Mouse (Mus musculus): ENCODE data around the gene Ptprt. TPM values are rescaled to one million over a fixed set of nuclear protein-coding genes. Genes with fewer than 3 reads are reported as not detected.

Ptprt gene
- polyA plus RNA-seq, 1 experiment from 2014 or later: 0.99 TPM

DNA sequence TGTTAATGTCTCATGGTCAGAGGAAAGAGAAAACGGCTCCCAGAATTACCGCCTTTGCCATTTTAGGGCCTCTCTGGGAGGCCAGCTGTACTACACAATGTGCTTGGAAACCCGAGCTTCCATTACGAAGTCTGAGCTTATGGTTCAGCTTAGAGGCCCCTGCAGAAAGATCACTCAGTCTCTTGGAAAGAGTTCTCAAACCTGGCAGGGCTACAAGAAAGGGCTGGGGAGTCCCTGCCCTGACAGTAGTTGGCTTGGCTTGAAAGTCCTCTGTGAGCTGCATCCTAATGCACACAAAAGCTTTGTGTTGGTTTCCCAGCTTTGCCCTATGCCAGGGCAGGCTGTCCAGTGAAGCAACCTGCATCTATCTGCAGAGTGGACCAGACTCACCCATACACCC lies 269.1 kb downstream of the Ptprt start:
- no peak overlapping the region for H3K4me2 ChIP-seq (replicated peaks)
- H3K9ac ChIP-seq: no peak overlapping the region; the same call in 1 of the 2 replicates
- 83% methylated on average over 4 of the region's 4 CpGs for WGBS
- no peaks in the 10 kb centered on the region for H3K27me3 ChIP-seq (replicated peaks)
- no peaks in the 10 kb centered on the region for H3K9me3 ChIP-seq
- ATAC-seq: no peak
- no peaks in the 10 kb centered on the region for H3K4me1 ChIP-seq (replicated peaks)
- H3K4me3 ChIP-seq (replicated peaks): no peak overlapping the region
- H3K27ac ChIP-seq: no peak overlapping the region
- H3K36me3 ChIP-seq: no peaks in the 10 kb centered on the region

DNA sequence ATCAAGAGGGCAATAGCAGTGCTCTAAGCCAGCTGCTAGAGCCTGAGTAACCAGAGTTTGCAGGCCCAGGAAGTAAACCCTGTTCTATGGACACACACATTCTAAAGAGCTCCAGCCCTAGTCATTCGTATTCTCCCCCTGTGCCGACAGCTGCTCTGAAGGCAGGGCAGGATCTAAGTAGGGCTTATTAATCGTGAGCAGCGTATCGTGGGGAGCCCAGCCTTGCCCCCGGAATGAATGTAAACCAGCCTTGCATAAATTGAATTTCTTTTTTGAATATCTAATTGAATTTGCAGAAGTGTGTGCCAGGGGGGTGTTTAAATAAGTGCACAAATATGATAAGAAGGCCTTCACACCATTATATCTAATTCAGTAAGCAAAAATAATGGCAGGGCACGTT lies 283.6 kb downstream of the Ptprt start:
- H3K4me1 ChIP-seq (replicated peaks): no peaks in the 10 kb centered on the region
- H3K4me2 ChIP-seq (replicated peaks): no peak overlapping the region
- WGBS: 76% methylated on average over 7 of the region's 7 CpGs
- no peak overlapping the region for H3K9ac ChIP-seq
- no peaks in the 10 kb centered on the region for H3K36me3 ChIP-seq
- no peaks in the 10 kb centered on the region for H3K9me3 ChIP-seq
- ATAC-seq: no peak
- no peak overlapping the region for H3K27ac ChIP-seq
- no peaks in the 10 kb centered on the region for H3K27me3 ChIP-seq (replicated peaks)
- no peak overlapping the region for H3K4me3 ChIP-seq (replicated peaks)

DNA sequence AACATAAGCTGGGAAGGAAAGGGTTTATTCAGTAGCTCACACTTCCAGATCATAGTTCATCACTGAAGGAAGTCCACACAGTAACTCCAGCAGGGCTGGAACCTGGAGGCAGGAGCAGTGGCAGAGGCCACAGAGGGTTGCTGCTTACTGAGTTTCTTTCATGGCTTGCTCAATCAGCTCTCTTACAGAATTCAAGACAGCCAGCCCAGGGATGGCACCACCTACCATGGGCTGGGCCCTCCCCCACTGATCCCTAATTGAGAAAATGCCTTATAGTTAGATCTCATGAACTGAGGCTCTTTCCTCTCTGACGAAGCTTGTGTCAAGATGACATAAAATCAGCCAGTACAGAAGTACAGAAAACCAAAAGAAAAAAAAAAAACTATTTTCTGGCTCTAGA lies 311.9 kb downstream of the Ptprt start:
- Histone ChIP-seq H3K4me3 (replicated peaks) (no peak overlapping the region), H3K4me1 (replicated peaks) (no peaks in the 10 kb centered on the region), H3K9ac (no peak overlapping the region), H3K4me2 (replicated peaks) (no peak overlapping the region), H3K27me3 (replicated peaks) (no peaks in the 10 kb centered on the region), H3K27ac (no peak overlapping the region), H3K9me3 (no peaks in the 10 kb centered on the region), H3K36me3 (no peaks in the 10 kb centered on the region)
- 65% methylated on average over 1 of the region's 1 CpGs for WGBS
- ATAC-seq: no peak

DNA sequence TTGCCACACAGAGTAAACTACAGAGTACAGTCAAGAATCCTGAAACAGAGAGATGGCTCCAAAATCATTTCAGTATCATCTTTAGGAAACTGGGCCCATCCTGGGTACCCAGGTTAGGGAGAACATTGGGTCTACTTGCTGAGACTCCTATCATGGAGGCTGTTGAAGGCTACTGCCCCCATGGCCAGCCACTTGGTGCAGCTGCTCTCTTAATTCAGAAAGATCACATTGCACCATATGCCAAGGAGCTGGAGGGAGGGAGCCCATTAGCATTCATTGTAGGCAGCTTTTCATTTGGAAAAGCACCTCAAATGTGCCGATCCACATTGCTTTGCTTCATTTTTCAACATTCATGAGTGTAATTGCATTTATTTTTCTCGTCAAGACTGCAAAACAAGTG lies 319.1 kb downstream of the Ptprt start:
- Histone ChIP-seq H3K36me3 (no peaks in the 10 kb centered on the region), H3K27me3 (replicated peaks) (no peaks in the 10 kb centered on the region), H3K4me2 (replicated peaks) (no peak overlapping the region), H3K9me3 (no peaks in the 10 kb centered on the region), H3K4me1 (replicated peaks) (no peaks in the 10 kb centered on the region), H3K27ac (no peak overlapping the region), H3K4me3 (replicated peaks) (no peak overlapping the region), H3K9ac (no peak overlapping the region)
- WGBS: 72% methylated on average over 2 of the region's 2 CpGs
- no peak for ATAC-seq

DNA sequence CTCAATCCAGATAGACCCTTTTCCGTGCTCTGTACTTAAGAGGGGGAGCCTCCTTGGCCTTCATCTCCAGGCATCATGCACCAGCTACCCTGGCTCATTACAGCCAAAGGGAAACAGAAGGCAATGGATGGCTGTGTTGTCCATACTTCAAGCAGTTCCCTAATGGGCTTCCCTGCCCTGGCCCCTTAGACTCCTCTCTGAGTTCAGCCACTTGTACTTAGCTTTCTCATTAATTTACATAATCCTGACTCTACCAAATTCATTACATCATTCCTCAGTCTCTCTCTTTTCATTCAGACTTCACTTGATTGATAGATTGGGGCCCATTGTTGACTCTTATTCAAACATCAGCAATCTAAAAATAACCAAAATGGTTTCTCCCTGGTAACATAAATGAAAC lies 320.7 kb downstream of the Ptprt start:
- H3K9ac ChIP-seq: no peak overlapping the region
- ATAC-seq: no peak
- no peak overlapping the region for H3K27ac ChIP-seq
- no peaks in the 10 kb centered on the region for H3K9me3 ChIP-seq
- 63% methylated on average over 1 of the region's 1 CpGs for whole genome bisulfite sequencing
- H3K4me1 ChIP-seq (replicated peaks): no peaks in the 10 kb centered on the region
- no peak overlapping the region for H3K4me2 ChIP-seq (replicated peaks)
- no peaks in the 10 kb centered on the region for H3K27me3 ChIP-seq (replicated peaks)
- H3K36me3 ChIP-seq: no peaks in the 10 kb centered on the region
- no peak overlapping the region for H3K4me3 ChIP-seq (replicated peaks)

DNA sequence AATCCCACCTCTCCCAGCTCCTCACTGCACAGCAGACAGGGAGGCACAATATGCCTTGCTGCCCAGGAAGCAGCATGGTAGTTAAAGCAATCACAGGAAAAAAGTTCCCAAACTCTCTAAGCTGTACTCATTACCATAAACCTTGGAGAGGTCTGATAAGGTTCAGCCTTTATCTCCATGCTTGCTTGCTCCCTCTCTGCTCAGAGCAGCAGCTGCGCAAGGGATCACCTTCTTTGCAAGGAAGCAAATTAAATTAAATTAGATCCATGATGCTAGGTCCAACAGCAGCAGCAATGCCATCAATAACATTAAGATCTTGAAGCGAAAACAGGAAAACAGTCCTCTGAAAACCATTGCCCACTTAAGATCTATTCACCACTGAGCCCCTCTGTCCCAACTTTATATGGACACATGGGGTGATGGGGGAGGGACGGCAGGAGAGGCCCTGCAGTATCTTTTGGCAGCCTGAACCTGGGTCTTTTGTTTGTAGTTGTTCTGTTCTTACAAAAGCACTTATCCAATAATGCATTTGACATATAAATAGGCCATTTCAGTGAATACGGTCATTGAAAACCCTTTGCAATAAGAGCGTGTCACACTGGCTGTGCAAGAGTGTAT lies 328.8 kb downstream of the Ptprt start:
- WGBS: 77% methylated on average over 5 of the region's 5 CpGs
- Histone ChIP-seq H3K4me1 (replicated peaks) (no peaks in the 10 kb centered on the region), H3K27ac (no peak overlapping the region), H3K27me3 (replicated peaks) (no peaks in the 10 kb centered on the region), H3K4me2 (replicated peaks) (no peak overlapping the region), H3K9me3 (no peaks in the 10 kb centered on the region), H3K9ac (no peak overlapping the region), H3K4me3 (replicated peaks) (no peak overlapping the region), H3K36me3 (no peaks in the 10 kb centered on the region)
- ATAC-seq: no peak

DNA sequence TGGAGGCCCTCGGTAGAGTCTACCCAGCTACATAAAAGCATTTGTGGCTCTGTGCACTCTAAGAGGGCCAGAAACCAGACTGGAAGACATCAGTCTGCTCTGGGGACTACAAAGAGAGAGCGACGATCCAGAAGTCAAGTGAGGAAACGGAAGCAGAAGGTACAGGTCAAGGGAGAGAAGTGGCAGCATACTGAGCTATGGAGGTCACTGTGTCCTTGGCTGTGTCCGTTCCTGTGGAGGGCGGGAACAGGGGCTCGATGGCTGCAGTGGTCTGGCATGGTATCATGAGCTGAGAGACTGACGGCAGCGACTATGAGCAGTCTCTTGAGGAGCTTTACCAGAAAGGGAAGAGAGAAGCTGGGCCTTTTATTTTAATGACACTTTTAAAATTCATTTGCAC lies 331.5 kb downstream of the Ptprt start:
- H3K27me3 ChIP-seq (replicated peaks): no peaks in the 10 kb centered on the region
- no peak overlapping the region for H3K4me3 ChIP-seq (replicated peaks)
- H3K36me3 ChIP-seq: no peaks in the 10 kb centered on the region
- no peak overlapping the region for H3K27ac ChIP-seq
- H3K4me1 ChIP-seq (replicated peaks): no peaks in the 10 kb centered on the region
- no peak for ATAC-seq
- H3K4me2 ChIP-seq (replicated peaks): no peak overlapping the region
- no peak overlapping the region for H3K9ac ChIP-seq
- 89% methylated on average over 9 of the region's 9 CpGs for WGBS
- no peaks in the 10 kb centered on the region for H3K9me3 ChIP-seq

DNA sequence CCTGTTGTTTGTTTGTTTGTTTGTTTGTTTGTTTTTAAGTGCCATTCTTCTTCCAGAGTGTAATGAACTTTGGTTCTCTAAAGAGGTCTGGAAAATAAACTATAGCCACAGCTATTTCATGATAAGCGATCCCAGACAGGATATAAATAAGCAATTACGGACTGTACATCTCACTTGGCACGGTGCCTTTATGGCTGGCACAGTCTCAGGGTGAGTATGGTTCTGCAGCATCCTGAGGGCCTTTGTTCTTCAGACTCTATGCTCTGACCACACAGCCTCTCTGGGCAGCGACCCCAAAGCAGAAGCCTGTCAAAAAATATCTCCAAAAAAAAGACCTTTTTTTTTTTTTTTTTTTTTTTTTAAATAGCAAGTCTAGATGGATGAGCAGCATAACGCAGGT lies 338.5 kb downstream of the Ptprt start:
- no peak overlapping the region for H3K4me2 ChIP-seq (replicated peaks)
- WGBS: 70% methylated on average over 5 of the region's 5 CpGs

DNA sequence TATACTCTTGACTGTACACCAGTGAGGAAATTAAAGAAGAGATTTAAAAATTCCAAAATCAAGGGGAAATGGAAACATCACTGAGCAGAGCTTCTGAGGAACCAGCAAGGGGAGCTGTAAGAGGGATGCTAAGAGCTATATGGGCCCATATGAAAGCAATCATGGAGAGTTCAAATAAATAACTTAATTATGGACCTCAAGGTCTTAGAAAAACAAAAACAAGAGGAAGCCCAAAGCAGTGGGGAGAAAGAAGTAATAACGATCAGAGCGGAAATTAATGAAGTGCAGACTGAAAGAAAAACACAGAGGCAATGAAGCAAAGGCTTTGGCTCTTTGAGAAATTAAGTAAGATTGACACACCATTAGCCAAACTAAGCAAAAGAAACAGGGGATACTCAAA lies 353.0 kb downstream of the Ptprt start:
- no peaks in the 10 kb centered on the region for H3K27me3 ChIP-seq (replicated peaks)
- H3K9me3 ChIP-seq: no peaks in the 10 kb centered on the region
- no peak overlapping the region for H3K4me2 ChIP-seq (replicated peaks)
- H3K36me3 ChIP-seq: no peaks in the 10 kb centered on the region
- ATAC-seq: no peak
- H3K4me3 ChIP-seq (replicated peaks): no peak overlapping the region
- no peaks in the 10 kb centered on the region for H3K4me1 ChIP-seq (replicated peaks)
- 82% methylated on average over 2 of the region's 2 CpGs for WGBS
- no peak overlapping the region for H3K27ac ChIP-seq
- H3K9ac ChIP-seq: no peak overlapping the region

More for the DNA sequence above, 338.5 kb downstream of the Ptprt start:
- H3K27ac ChIP-seq: no peak overlapping the region
- H3K36me3 ChIP-seq: no peaks in the 10 kb centered on the region
- H3K9ac ChIP-seq: no peak overlapping the region
- H3K9me3 ChIP-seq: no peaks in the 10 kb centered on the region
- H3K4me3 ChIP-seq (replicated peaks): no peak overlapping the region
- no peaks in the 10 kb centered on the region for H3K4me1 ChIP-seq (replicated peaks)
- H3K27me3 ChIP-seq (replicated peaks): no peaks in the 10 kb centered on the region
- no peak for ATAC-seq

DNA sequence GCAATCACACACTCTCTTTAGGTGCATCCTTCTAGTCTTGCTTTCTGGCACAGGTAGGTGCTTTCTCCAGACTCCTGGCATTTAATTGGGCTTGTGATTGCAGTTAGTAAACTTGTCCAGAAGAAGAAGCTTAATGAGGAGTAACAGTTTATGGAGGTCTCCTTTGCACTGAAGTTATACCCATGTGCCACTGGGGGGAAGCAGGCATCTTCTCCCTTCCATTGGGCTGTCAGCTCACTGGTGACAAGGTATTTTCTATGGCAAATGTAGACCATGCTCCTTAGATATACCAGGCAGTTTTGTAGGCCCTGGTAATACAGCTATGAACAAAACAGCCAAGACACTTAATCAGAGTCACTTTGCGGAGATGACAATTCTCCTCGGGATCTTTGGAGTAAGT lies 366.9 kb downstream of the Ptprt start:
- no peak for ATAC-seq
- WGBS: 88% methylated on average over 2 of the region's 2 CpGs

DNA sequence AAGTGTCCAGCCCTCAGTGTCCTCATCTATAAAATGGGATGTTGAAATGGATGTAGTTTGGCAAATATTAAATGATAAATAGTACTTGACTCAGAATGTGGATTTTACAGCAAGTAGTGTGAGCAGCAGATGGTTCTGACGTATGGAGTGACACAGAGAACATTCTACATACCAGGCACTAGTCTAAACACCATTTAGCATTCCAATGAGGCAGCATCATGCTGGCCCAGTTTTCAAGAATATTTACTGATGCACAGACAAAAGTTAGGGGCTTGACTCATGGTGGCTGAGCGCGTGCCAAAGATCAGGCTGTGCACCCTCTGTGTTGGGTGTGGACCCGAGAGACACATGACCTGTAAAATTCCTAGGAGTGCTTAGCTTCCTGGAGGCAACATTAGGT lies 378.3 kb downstream of the Ptprt start:
- ATAC-seq: no peak
- no peak overlapping the region for H3K27ac ChIP-seq
- H3K27me3 ChIP-seq (replicated peaks): no peaks in the 10 kb centered on the region
- no peak overlapping the region for H3K4me2 ChIP-seq (replicated peaks)
- no peak overlapping the region for H3K4me3 ChIP-seq (replicated peaks)
- H3K9ac ChIP-seq: no peak overlapping the region
- no peaks in the 10 kb centered on the region for H3K4me1 ChIP-seq (replicated peaks)
- no peaks in the 10 kb centered on the region for H3K36me3 ChIP-seq
- WGBS: 73% methylated on average over 4 of the region's 4 CpGs
- H3K9me3 ChIP-seq: no peaks in the 10 kb centered on the region

More for the DNA sequence above, 366.9 kb downstream of the Ptprt start:
- H3K27me3 ChIP-seq (replicated peaks): no peaks in the 10 kb centered on the region
- H3K4me2 ChIP-seq (replicated peaks): no peak overlapping the region
- H3K4me1 ChIP-seq (replicated peaks): no peaks in the 10 kb centered on the region
- H3K27ac ChIP-seq: no peak overlapping the region
- H3K9me3 ChIP-seq: no peaks in the 10 kb centered on the region
- H3K36me3 ChIP-seq: no peaks in the 10 kb centered on the region
- H3K9ac ChIP-seq: no peak overlapping the region
- H3K4me3 ChIP-seq (replicated peaks): no peak overlapping the region

DNA sequence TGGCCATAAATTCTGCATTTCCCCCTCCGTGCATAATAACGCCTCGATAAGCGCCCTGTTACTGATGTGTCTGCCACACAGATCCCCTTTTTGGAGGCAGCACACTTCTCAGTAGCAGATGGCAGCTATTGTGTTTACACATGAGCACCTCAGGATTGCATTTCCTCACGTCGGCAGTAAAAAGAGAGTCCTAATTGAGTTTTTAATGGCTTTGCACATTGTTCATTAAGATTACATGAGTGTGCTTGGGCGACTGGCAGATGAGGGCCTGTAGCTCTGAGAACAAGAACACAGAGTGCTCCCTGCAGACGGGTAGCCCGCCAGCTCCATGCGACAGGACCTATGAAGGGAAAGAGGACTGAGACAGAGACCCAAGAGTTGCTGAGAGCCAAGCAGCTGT lies 378.8 kb downstream of the Ptprt start:
- ATAC-seq: no peak
- no peak overlapping the region for H3K4me2 ChIP-seq (replicated peaks)
- no peaks in the 10 kb centered on the region for H3K4me1 ChIP-seq (replicated peaks)
- H3K4me3 ChIP-seq (replicated peaks): no peak overlapping the region
- no peaks in the 10 kb centered on the region for H3K36me3 ChIP-seq
- H3K9me3 ChIP-seq: no peaks in the 10 kb centered on the region
- WGBS: 62% methylated on average over 10 of the region's 10 CpGs
- H3K27ac ChIP-seq: no peak overlapping the region
- H3K9ac ChIP-seq: no peak overlapping the region
- no peaks in the 10 kb centered on the region for H3K27me3 ChIP-seq (replicated peaks)

DNA sequence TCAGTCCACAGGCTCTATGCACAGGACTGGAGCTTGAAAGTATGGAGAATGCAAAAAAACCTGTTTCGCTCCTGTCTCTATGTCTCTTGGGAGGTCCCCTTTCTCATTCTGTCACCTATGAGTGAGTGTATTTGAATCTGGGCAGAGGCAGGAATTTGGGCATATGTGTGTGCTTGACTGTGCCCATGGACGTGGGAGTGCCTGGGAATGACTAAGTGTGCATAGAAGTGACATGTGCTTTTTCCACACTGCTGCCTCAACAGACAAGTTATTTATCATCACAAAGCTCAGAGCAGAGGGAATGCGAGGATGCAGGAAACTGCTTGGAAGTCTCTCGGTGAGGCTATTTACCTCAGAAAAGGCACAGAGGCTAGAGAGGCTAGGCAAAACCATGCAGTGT lies 387.1 kb downstream of the Ptprt start:
- no peak overlapping the region for H3K27ac ChIP-seq
- no peaks in the 10 kb centered on the region for H3K9me3 ChIP-seq
- no peaks in the 10 kb centered on the region for H3K27me3 ChIP-seq (replicated peaks)
- no peak overlapping the region for H3K4me3 ChIP-seq (replicated peaks)
- 66% methylated on average over 4 of the region's 4 CpGs for WGBS
- H3K4me2 ChIP-seq (replicated peaks): no peak overlapping the region
- no peaks in the 10 kb centered on the region for H3K4me1 ChIP-seq (replicated peaks)
- no peaks in the 10 kb centered on the region for H3K36me3 ChIP-seq
- H3K9ac ChIP-seq: no peak overlapping the region
- ATAC-seq: no peak
